Comparison of ENCODE assay signal across 32 mouse cellular contexts in genomic region chr8:4269609-4270008, GRCm38 (mm10). TPM values are rescaled to one million over a fixed set of nuclear protein-coding genes. Genes with fewer than 3 reads are reported as not detected.
"Had no signal": no experiment of that assay in that cellular context is flagged by ENCODE, and none has a peak within 500 bp of the region (broad histone marks: within the 10 kb centered on the region; RNA-seq: fewer than 3 reads in every experiment).

No protein-coding gene starts in this region.

- H3K4me3 ChIP-seq: limb, embryonic 10.5 days; limb, embryonic 12.5 days; limb, embryonic 13.5 days; limb, embryonic 15.5 days; liver, embryonic 12.5 days; liver, embryonic 13.5 days; liver, embryonic 15.5 days; lung, embryonic 15.5 days; megakaryocyte, embryonic 14.5 days; midbrain, embryonic 10.5 days; midbrain, embryonic 12.5 days; midbrain, embryonic 13.5 days; midbrain, embryonic 15.5 days; myocyte; neural tube, embryonic 12.5 days had no signal

- DNase-seq: left cerebral cortex, postnatal 4 days; liver; liver, embryonic 13.5 days; liver, postnatal 0 days; lung, adult 18-20 months; lung, adult 2 months; lung, embryonic 14.5 days; lung, postnatal 10 days; lung, postnatal 14 days; lung, postnatal 36 days; lung, postnatal 4 days; midbrain, embryonic 14.5 days had no signal

- H3K27ac ChIP-seq: limb, embryonic 10.5 days; limb, embryonic 12.5 days; limb, embryonic 13.5 days; limb, embryonic 15.5 days; liver, embryonic 12.5 days; liver, embryonic 13.5 days; liver, embryonic 14.5 days; liver, embryonic 15.5 days; lung, embryonic 15.5 days; macrophage; midbrain, embryonic 10.5 days; midbrain, embryonic 12.5 days; midbrain, embryonic 13.5 days; midbrain, embryonic 15.5 days; neural tube, embryonic 12.5 days had no signal

RNA-seq across cellular contexts. Expression of gene Gm49320, which starts 30.9 kb away (rescaled TPM):
- total RNA-seq: left cerebral cortex, postnatal 14 days; liver, adult 2 months; megakaryocyte, adult 5-6 weeks; monocyte, adult 5-6 weeks had no signal
